Mouse (Mus musculus) hindbrain, embryonic 12.5 days (tissue): ENCODE data around the gene Ehd2. TPM values are rescaled to one million over a fixed set of nuclear protein-coding genes. Genes with fewer than 3 reads are reported as not detected.

Experiments used
- ATAC-seq: fragments of 200-750 bp; cut with Nextera tagmentation; 2 replicates; pipeline ENCODE4 v1.8.0; 2017; ENCODE audit warnings: moderate TSS enrichment; ENCODE audit not compliant: low FRiP score
- H3K27ac ChIP-seq: fragments of 300-500 bp; sonication (generic); 2 replicates; pipeline ENCODE4 v1.5.1; 2016; ENCODE audit warnings: mild to moderate bottlenecking
- H3K27me3 ChIP-seq: fragments of 300-500 bp; sonication (generic); 2 replicates; pipeline ENCODE4 v1.6.1; 2016; ENCODE audit warnings: mild to moderate bottlenecking
- H3K36me3 ChIP-seq: fragments of 300-500 bp; sonication (generic); 2 replicates; pipeline ENCODE4 v1.6.1; 2016; ENCODE audit warnings: mild to moderate bottlenecking
- H3K4me1 ChIP-seq: fragments of 300-500 bp; sonication (generic); 2 replicates; pipeline ENCODE4 v1.6.1; 2016
- H3K4me2 ChIP-seq: fragments of 300-500 bp; sonication (generic); replicated peaks from 2 replicates; pipeline ENCODE4 v1.6.1; 2016; ENCODE audit warnings: mild to moderate bottlenecking
- H3K4me3 ChIP-seq: fragments of 300-500 bp; sonication (generic); 2 replicates; pipeline ENCODE4 v1.5.1; 2016; ENCODE audit warnings: mild to moderate bottlenecking
- H3K9ac ChIP-seq: fragments of 300-500 bp; sonication (generic); 2 replicates; pipeline ENCODE4 v1.6.1; 2016; ENCODE audit warnings: mild to moderate bottlenecking, moderate library complexity
- H3K9me3 ChIP-seq: fragments of 300-500 bp; sonication (generic); replicated peaks from 2 replicates; pipeline ENCODE4 v1.6.1; 2016; ENCODE audit warnings: mild to moderate bottlenecking
- WGBS: fragments of 180-500 bp; shearing (Covaris S2); methylation state at CpG from one replicate; pipeline ENCODE4 v1.1.7; 2016; 5-methylcytosine and 5-hydroxymethylcytosine counted together
- polyA plus RNA-seq: library from polyadenylated mRNA; unstranded; fragments of >200 nt; fragmentation: Nextera tagmentation; extraction: Ambion mirVana; gene quantifications from 2 replicates; pipeline ENCODE4 v1.2.1, GENCODE M21; 2016

Ehd2 gene
- polyA plus RNA-seq, 1 experiment from 2014 or later: 10.1 TPM

GRCm38 (mm10) chr7:15953307-15954074 lies 13.9 kb downstream of the Ehd2 start:
- no peaks in the 10 kb centered on the region for H3K36me3 ChIP-seq
- ATAC-seq: no peak
- no peak overlapping the region for H3K4me3 ChIP-seq
- H3K27ac ChIP-seq: no peak overlapping the region
- 92% methylated on average over 13 of the region's 13 CpGs for WGBS
- peaks cover 11% of the 10 kb centered on the region for H3K4me1 ChIP-seq
- H3K9ac ChIP-seq: no peak overlapping the region
- H3K27me3 ChIP-seq: peaks cover 4% of the 10 kb centered on the region; the same call in 1 of the 2 replicates
- no peak overlapping the region for H3K4me2 ChIP-seq
- H3K9me3 ChIP-seq: no peaks in the 10 kb centered on the region

DNA sequence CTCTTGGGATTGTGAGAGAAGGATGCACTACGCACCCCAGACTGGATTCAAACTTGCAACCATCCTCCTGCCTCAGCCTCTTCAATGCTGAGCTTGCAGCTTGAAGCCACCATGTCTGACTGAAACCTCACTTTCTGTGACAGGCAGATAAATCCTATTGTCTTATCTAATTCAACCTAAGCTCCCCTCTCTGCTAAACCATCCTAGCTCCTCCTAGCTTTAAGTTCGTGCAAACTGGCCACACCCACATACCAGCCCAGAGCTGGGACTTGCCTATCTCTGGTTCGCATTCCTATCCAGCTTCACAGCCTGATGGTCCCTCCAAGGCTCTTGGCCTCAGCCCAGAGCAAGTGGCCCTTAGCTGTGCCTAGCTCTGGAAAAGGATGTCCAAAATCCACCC lies 15.0 kb downstream of the Ehd2 start:
- Histone ChIP-seq H3K4me3 (no peak overlapping the region), H3K4me2 (no peak overlapping the region), H3K27me3 (peaks cover 4% of the 10 kb centered on the region; the same call in 1 of the 2 replicates), H3K4me1 (peaks cover 16% of the 10 kb centered on the region), H3K36me3 (no peaks in the 10 kb centered on the region), H3K9ac (no peak overlapping the region), H3K27ac (no peak overlapping the region), H3K9me3 (no peaks in the 10 kb centered on the region)
- 84% methylated on average over 3 of the region's 3 CpGs for WGBS
- no peak for ATAC-seq

- Histone ChIP-seq H3K9ac (no peak overlapping the region), H3K4me1 (peaks cover 15% of the 10 kb centered on the region), H3K27me3 (peaks cover under 1% of the 10 kb centered on the region; the same call in 1 of the 2 replicates), H3K36me3 (no peaks in the 10 kb centered on the region), H3K4me2 (no peak overlapping the region), H3K4me3 (no peak overlapping the region), H3K9me3 (no peaks in the 10 kb centered on the region), H3K27ac (no peak overlapping the region)
- no peak for ATAC-seq
- WGBS: 86% methylated on average over 15 of the region's 15 CpGs
Measured at GRCm38 (mm10) chr7:15950008-15950407, 17.4 kb downstream of the Ehd2 start.

DNA sequence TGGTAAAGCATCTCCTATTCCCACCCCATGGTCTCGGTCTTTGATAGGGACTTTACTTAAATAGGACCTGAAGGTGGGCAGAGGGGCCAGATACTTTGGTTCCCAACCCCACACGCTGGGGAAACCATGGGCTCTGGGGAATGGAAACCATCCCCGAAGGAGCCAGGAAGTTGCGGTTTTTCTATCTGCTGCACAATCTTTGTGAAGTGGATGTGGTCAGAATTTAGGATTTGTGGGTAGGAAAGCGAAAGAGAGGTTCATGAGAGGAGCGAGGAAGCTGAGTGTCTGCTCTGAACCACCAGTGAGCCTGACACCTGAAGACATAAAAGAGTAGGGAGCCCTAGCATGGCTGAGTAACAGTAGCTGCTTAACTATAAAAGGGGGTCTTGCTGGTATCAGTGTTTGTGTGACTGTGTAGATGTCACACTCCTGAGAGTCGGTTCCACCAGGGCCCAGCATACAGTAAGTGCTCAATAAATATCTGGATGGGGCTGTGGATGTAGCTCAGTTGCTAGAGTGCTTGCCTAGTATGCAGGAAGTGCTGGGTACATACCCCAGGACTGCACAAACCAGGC lies 18.1 kb downstream of the Ehd2 start:
- 85% methylated on average over 7 of the region's 7 CpGs for WGBS
- Histone ChIP-seq H3K36me3 (peaks cover 2% of the 10 kb centered on the region; the same call in 1 of the 2 replicates), H3K27me3 (no peaks in the 10 kb centered on the region), H3K4me3 (no peak overlapping the region), H3K4me2 (no peak overlapping the region), H3K9me3 (no peaks in the 10 kb centered on the region), H3K4me1 (peaks cover 22% of the 10 kb centered on the region), H3K9ac (no peak overlapping the region), H3K27ac (no peak overlapping the region)
- no peak for ATAC-seq

DNA sequence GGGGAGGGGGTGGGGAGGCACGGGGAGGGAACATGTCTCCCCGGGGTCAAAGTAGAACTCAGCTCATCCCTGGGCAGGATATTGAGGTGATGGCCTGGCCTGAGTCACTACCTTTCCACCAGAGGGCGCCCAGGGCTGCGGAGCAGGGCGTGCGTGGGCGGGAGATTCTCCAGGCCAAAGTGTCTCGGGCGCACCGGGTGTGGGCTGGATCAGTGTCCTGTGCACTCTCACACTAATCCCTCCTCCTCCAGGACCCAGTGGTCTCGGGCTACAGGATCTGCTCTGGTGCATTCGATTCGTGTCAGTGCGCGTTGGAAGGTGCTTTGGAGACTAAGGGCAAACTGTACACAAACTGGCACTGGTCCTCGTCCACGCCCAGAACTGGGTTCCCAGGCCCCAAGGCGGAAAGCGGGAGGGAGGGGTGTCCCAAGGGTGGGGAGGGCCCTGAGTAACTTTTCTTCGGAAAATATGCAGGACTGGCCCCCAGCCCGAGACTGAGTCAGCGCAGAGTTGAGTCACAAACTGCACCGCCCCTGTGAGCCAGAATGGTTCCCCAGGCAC lies 18.9 kb downstream of the Ehd2 start:
- Histone ChIP-seq H3K9ac (peak overlapping the region; percentile 32; the same call in 1 of the 2 replicates), H3K4me3 (peak overlapping the region; percentile 7; the same call in 1 of the 2 replicates), H3K36me3 (peaks cover 10% of the 10 kb centered on the region), H3K9me3 (no peaks in the 10 kb centered on the region), H3K4me1 (peaks cover 23% of the 10 kb centered on the region), H3K27me3 (no peaks in the 10 kb centered on the region), H3K27ac (no peak overlapping the region), H3K4me2 (peak overlapping the region; percentile 45)
- peak; percentile 26 for ATAC-seq
- 5% methylated on average over 23 of the region's 23 CpGs for WGBS

DNA sequence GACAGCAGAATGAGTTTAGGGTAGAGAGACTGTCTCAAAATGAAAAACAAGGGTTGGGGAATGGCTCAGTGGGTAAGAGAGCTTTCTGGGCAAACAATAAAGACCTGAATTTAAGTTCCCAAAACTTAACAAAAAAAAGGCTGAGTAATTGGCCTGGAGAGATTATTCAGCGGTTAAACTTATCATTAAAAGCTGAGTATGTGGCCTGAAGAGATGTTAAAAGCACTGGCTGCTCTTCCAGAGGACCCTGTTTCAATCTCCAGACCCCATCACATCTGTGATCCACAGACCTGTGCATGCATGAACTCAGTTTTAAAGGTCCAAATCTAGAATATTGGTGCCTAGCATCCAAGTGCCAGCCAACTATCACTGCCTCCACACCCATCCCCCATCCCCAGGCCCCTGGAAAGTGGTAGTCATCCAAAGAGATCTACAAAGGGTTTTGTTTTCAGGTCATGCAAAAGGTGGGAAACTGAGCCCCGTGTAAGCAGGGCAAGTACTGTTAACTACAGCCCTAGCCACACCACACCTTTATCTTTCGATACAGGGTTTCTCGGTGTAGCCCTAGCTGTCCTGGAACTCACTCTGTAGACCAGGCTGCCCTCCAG lies 19.6 kb downstream of the Ehd2 start:
- Histone ChIP-seq H3K27me3 (no peaks in the 10 kb centered on the region), H3K4me3 (no peak overlapping the region), H3K4me1 (peaks cover 23% of the 10 kb centered on the region), H3K4me2 (no peak overlapping the region), H3K9ac (no peak overlapping the region), H3K9me3 (no peaks in the 10 kb centered on the region), H3K27ac (no peak overlapping the region), H3K36me3 (peaks cover 18% of the 10 kb centered on the region)
- WGBS: 44% methylated on average over 4 of the region's 4 CpGs
- no peak for ATAC-seq

- 2% methylated on average over 59 of the region's 59 CpGs for WGBS
- Histone ChIP-seq H3K4me2 (peak within 1 kb of the TSS; percentile 95), H3K9ac (peak within 1 kb of the TSS; percentile 71), H3K4me3 (peak within 1 kb of the TSS; percentile 74), H3K4me1 (peaks cover 23% of the 10 kb centered on the region), H3K36me3 (peaks cover 36% of the 10 kb centered on the region), H3K9me3 (no peaks in the 10 kb centered on the region), H3K27me3 (no peaks in the 10 kb centered on the region), H3K27ac (peak within 1 kb of the TSS; percentile 89)
- ATAC-seq: peak; percentile 95
Measured at GRCm38 (mm10) chr7:15945721-15946536, 21.4 kb downstream of the Ehd2 start, which contains the start of gene Nop53. Gene Nop53, minus strand, starts transcription at chr7:15946074.

DNA sequence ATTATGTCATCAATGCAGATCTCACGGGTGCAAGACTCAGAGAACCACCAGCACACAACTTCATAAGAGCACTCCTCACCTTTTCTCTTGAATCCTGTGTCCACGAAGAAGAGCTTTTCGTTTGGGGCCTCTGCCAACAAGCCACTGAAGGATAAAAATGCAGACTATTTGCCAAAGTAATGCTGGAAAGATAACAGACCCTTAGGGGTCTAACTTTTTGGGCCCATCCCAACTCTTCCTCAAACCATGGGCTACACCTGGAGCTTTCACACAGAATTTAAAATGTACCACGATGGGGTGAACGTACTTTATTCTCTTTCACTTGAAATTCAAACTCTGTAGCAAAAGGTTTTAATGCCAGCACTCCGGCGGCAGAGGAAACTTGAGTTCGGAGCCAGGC lies 22.2 kb downstream of the Ehd2 start:
- 8% methylated on average over 8 of the region's 8 CpGs for WGBS
- Histone ChIP-seq H3K27ac (no peak overlapping the region), H3K27me3 (no peaks in the 10 kb centered on the region), H3K9ac (peak overlapping the region; percentile 71), H3K4me2 (peak overlapping the region; percentile 95), H3K4me1 (peaks cover 23% of the 10 kb centered on the region), H3K4me3 (peak overlapping the region; percentile 74), H3K9me3 (no peaks in the 10 kb centered on the region), H3K36me3 (peaks cover 43% of the 10 kb centered on the region)
- ATAC-seq: no peak

- 91% methylated on average over 1 of the region's 1 CpGs for WGBS
- no peak for ATAC-seq
- peaks cover 23% of the 10 kb centered on the region for H3K4me1 ChIP-seq
- no peak overlapping the region for H3K4me3 ChIP-seq
- no peak overlapping the region for H3K27ac ChIP-seq
- H3K4me2 ChIP-seq: peak overlapping the region; percentile 95; the same call in 1 of the 2 replicates
- no peaks in the 10 kb centered on the region for H3K27me3 ChIP-seq
- no peaks in the 10 kb centered on the region for H3K9me3 ChIP-seq
- H3K9ac ChIP-seq: no peak overlapping the region
- H3K36me3 ChIP-seq: peaks cover 52% of the 10 kb centered on the region
Measured at GRCm38 (mm10) chr7:15944311-15944710, 23.1 kb downstream of the Ehd2 start.

DNA sequence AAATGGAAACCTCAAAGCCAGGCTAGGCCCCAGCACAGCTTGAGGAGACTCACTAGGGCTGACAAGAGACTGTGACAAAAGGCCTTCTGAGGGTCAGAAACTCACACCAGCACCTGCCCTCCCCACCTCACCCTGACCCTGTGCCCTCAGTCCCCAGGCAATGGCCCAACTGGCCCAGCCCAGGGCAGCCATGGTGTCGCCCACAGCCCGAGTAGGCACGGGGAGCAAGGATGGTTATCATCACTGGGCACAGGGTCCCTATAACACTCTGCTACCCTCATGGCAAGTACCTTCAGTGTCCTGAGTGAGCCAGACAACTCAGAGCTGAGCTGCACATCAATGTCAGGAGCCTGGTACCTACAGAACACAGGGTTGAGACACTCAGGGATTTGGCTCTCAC lies 28.7 kb downstream of the Ehd2 start:
- no peak overlapping the region for H3K27ac ChIP-seq
- 98% methylated on average over 3 of the region's 3 CpGs for WGBS
- no peak for ATAC-seq
- H3K4me2 ChIP-seq: no peak overlapping the region
- H3K4me1 ChIP-seq: no peaks in the 10 kb centered on the region
- peaks cover 89% of the 10 kb centered on the region for H3K36me3 ChIP-seq
- H3K4me3 ChIP-seq: no peak overlapping the region
- no peaks in the 10 kb centered on the region for H3K27me3 ChIP-seq
- H3K9me3 ChIP-seq: no peaks in the 10 kb centered on the region
- no peak overlapping the region for H3K9ac ChIP-seq

DNA sequence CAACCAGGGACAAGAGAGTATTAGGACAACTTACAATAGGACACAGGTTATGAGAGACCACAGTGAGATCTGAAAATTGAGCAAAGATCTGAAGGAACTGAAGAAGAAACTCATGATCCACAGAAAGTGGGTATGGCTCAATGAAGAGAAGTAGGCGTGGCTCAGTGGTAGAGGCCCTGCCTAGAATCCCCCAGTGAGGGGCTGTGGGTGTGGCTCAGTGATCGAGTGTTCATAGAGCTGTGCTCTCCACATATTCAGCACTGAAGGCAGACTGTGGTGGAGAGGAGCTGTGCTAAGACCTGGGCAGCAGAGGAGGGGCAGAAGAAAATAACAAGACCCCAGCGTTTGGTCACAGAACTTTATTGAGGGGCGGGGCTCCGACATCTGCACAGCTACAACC lies 29.9 kb downstream of the Ehd2 start:
- ATAC-seq: no peak
- no peak overlapping the region for H3K4me2 ChIP-seq
- WGBS: 90% methylated on average over 5 of the region's 5 CpGs
- no peak overlapping the region for H3K4me3 ChIP-seq
- H3K9me3 ChIP-seq: no peaks in the 10 kb centered on the region
- H3K36me3 ChIP-seq: peaks cover 78% of the 10 kb centered on the region
- H3K9ac ChIP-seq: no peak overlapping the region
- H3K27ac ChIP-seq: no peak overlapping the region
- H3K27me3 ChIP-seq: no peaks in the 10 kb centered on the region
- no peaks in the 10 kb centered on the region for H3K4me1 ChIP-seq
